Mouse (Mus musculus) embryo, embryonic 10 days (tissue): ENCODE results near the gene Mmel1.

Experiments
- DNase-seq: peaks from one replicate; pipeline ENCODE4 v3.0.0-alpha.2; 2015; ENCODE audit warnings: low spot score

The Mmel1 gene

DNA sequence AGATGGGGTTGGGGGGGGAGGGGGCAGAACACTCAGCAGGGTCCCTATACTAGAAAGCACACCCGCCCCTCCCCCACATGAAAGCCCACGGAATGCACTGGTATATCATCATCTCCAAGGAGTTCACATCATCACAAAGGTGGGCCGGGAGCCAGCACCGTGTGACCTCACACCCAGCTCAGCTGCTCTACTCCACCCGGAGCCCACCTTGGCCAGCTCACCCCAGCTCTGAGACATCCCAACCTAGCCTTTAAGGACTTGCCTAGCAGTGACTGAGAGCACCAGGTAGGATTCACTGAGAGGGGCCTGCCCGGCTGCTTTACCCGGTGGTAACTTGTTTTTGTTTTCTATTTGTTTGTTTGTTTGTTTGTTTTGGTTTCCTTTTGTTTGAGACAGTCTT is at the start of gene Mmel1:
TSS of gene Mmel1 (plus strand) at position 146 of the 400 bp plus-strand sequence.
- DNase-seq: no peak

DNA sequence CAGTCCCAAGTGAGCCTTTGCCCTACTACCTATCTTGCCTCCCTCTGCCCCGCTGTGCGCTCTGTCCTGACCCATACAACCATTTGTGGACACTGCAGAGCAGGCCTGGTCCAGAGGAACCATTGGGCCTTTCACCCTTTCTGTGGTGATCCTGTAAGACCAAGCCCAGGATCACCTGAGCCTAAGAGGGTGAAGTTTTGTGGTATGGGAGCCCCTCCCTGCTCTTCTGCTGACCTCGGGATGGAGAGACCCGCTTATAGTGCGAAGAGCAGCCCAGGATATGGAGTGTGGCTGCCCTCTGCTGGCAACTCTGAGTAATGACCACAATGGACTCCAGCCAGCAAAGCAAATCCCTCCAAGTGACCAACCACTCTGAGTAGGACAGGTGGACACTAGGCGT is 43.7 kb upstream of the Mmel1 start:
- DNase-seq: peak; percentile 87

DNA sequence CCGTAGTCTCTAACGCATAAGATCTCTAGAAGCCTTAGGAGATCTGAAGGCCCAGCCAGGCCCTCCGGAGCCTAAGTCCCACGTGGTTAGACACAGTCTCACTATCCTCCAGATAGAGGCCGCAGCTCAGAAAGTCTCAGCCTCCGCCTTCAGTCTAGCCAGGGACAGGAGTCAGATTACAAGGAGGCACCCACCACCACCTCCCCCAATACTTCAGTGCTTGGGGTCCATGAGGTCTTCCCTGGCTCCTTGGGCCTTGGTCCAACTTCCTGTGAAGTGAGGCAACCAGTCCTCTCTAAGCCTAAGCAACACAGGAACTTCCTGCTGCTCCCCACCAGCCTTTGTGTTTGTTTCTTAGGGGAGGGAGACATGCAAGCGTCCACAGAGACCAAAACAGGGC is 43.2 kb upstream of the Mmel1 start:
- DNase-seq: no peak

DNA sequence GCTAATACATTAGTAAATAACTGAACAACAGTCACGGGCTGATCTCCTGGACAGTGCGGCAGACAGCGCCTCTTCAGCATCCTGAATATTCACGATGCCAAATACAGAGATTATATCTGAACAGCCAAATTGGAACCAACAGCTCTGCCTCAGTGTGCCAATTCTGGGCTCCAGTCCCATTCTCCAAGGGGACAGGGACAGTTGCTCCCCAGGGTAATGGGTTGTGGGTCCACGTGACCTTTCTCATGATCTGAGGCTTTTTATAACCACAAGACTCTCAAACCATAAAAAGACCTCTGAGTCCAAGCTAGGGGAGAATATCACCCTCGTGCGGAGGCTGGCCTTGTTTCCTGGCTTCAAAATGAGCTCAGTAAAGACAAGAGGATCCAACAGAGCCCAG is 42.2 kb upstream of the Mmel1 start:
- DNase-seq: no peak

DNA sequence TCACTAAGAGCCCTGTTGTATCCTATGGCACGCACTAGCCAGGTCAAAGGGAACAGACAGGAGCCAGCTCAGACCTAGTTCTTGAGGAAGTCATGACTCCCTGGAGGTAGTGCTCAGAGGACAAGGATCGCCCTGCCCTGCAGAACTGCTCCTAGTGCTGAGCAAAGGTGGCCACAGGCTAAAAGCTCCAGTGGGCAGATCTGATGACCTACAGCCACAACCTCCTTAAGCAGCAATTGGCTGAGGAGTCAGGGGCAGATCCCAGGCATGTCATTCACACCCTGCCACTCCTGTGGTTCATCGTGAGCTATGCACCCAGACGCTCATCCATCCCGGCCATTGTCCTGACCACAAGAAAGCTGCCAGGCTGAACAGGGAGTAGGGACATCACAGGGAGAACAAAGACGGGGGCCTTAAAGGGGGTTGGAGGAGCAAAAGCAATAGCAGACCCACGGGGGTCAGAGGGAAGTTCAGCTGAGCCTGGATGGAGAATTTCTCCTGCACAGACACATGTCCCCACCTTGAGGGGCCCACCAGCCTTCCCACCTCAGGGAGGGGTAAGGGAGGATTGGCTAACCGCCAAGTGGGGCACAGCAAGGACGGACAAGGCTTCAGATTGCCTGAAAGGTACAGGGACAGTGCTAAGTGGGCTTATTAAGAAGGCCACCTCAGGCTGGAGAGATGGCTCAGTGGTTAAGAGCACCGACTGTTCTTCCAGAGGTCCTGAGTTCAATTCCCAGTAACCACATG is 41.3 kb upstream of the Mmel1 start:
- peak; percentile 13 for DNase-seq

DNA sequence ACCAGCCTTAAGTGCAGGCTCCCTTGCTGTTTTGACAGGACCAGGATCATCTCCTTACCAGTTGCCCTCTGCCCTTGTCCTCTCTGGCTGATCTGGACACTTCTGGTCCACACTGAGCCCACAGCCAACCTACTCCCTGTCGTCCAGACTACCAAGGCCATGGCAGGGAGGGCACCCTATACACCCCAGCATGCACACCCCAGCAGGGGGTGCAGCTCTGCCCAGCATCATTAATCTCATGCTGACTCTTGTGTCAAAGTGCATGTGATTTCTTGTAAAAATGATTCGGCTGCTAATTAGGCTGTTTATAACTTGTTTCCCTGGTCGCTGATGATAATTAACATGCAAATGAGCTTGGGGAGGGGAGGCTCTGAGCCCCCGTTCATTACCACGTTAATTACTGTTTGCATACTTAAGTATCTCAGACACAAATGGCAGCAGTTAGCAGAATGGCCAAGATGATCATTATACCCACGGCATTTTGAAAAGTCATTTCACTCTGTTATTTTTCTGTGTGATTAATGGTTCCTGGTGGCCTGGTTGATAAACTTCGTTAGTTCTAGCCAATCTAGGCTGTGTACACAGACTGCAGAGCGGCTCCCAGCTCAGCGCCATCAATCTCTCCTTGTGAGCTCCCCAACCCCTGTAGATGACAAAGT is 37.3 kb upstream of the Mmel1 start:
- no peak for DNase-seq

DNA sequence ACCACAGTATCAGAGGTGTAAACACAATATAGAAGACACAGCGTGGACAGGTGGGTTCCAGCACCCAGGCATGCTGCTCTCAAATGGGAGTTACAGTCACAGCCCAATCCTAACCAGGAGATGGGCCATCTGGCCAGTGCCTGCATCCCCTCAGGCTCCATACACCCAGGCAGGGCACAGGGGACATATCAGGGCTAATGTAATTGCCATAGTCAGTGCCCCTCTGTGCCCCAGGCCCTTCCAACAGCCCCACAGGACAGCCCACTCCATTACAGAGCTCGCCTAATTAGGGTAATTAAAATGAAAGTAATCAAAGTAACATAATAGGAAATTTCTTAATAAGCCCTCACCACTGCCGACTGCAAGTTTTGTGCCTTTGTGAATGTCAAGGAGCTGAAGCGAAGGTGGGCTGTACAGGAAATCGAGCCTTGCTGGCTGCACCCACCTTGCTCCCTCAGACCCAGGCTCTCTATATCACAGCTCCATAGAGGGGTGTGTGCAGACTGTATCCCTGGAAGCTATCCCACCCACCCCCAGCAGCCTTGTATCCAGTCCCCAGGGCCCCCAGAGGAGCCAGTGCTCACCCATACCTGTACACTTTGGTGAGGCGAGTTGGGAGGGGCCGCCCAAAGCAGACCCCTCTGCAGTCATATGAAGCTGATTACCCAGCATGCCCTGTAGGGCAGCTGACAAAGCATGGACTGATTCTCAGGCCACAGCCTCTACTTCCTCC is 33.0 kb upstream of the Mmel1 start:
- DNase-seq: no peak

DNA sequence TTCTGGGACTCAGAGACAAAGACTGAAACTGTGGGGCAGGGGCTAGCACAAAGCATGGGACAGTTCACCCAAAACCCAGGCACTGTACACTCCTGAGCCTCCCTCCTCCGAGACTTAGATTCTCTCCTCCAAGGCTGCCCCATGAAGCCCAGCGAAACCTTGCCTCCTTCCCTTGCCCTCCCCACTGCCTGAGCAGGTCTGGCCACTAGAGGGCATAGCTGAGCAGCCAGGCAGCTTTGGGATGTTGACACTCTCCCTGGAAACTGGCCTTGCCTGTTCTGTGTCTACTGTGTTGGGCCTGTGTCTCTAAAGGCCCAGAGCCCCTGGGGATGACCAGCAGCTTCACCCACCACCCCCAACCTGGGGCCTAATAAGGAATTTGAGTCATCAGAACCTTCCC is 32.2 kb upstream of the Mmel1 start, which contains the start of gene Ttc34:
TSS of gene Ttc34 (plus strand) at position 290 of the 400 bp plus-strand sequence.
- peak; percentile 60 for DNase-seq

DNA sequence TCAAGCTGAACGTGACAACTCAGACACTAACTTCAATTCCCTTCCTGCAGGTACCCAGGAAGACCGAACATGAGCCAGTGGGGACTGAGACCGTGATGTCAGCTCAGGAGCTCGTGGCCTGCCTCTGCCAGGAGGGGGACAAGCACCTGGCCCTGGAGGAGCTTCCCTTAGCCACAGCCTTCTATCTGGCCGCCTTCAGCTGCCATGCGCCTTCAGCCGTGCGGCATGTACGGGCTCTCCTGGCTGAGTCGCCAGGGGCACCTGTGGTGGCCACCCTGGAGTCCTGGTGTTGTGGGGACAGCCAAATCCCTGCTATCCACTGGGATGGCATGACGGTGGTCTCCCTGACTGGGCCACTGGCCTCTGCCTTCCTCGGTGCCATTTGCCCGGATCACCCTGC is 30.6 kb upstream of the Mmel1 start:
- DNase-seq: no peak

DNA sequence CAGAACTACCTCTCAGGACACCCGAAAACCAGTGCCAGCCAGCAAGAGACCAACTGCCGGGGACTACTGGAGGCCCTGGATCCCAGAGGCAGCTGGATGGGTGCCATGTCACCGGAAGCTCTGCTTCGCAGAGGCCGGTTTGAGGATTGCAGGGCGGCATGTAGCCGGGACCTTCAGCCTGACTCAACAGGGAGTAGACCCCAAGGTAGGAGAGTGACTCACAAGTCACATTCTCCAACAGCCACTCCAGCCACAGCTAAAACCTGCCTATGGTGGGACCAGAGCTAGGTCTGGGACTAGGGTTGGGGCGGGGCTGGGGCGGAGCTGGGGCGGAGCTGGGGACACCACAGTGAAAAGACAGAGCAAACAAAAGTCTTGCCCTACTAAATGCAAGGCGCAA is 30.0 kb upstream of the Mmel1 start:
- no peak for DNase-seq

DNA sequence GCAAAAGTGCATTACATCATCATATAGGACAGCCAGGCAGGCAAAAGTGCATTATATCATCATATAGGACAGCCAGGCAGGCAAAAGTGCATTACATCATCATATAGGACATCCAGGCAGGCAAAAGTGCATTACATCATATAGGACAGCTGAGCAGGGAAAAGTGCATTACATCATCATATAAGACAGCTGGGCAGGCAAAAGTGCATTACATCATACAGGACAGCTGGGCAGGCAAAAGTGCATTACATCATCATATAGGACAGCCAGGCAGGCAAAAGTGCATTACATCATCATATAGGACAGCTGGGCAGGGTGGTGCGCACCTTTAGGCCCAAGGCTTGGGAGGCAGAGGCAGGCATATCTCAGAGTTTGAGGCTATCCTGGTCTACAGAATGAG is 16.7 kb upstream of the Mmel1 start:
- DNase-seq: no peak

DNA sequence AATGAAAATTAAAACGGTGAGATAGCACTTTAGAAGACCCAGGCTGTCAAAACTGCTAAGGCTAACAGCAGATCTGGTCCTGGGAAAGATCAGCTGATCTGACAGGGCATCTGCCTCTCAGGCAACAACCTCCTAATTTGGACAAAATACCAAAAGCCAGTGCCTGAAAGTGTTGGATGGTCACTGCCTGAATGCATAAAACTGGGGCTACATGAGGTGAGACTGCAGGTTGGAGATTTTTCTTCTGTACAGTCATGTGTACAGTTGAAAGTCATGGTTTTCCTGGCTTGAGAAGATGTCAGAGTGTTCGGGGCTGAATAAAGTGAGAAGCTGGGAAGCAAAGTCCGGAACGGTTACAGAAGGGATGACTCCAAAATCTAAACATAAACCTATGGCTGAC is 15.5 kb upstream of the Mmel1 start:
- no peak for DNase-seq

DNA sequence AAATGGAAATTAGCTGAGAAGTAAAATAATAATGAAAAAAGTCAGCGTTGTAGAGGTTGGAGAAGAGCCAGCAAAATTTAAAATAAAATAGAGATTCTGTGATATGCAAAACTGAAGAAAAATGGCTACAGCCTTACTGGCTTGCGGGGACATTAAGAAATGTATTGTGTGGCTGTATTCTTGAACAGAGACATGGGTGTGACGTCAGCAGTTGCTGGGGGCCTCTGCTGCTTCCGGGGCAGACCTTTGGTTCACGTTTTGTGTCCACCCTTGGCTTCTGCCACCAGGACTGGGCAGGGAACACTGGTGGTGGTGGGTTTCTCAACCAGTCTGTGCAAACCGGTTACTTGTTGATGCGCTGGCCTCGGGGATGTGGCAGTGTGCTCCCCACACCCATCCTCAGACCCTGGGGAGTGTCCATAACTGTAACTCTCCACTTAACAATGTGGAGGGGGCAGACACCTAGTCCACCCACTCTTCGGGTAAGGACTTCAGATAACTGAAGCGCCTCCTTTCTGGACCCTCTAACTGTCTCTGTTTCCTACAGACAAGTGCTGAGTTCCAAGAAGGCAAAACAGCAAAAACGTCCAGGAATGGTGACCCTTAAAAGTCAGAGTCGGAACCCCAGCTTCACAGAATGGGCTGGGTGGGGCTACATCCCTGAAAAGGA is 14.6 kb upstream of the Mmel1 start:
- no peak for DNase-seq

DNA sequence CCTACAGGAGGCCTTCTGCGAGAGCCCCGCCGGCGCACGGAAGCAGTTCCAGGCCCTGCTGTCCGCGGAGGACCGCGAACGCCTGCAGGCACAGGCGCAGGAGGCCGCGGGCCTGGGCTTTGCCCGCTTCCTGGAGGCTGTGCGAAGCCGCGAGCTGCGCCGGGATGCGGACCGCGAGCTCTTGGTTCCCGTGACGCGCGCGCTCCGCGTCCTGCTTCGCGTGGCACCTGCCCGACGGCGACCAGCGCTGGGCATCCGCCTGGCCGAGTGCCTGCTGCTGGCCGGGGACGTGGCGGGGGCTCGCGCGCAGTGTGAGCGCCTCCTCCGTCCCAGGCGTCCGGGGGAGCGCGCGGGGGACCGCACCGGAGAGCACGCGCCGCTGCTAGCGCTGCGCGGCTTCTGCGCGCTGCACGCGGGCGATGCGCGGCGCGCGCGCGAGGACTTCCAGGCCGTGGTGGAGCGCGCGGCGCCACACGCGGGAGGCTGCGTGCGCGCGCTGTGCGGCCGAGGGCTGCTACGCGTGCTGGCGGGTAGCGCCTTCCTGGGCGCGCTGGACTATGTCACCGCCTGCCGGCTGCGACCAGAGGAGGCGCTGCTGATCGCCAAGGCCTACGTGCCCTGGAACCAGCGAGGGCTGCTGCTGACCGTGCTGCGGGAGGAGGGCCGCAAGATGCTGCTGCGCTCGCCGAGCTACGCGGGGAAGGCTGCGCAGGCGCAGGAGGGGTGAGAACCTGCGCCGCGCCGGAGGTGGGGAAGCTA is 13.5 kb upstream of the Mmel1 start:
- DNase-seq: peak; percentile 96

DNA sequence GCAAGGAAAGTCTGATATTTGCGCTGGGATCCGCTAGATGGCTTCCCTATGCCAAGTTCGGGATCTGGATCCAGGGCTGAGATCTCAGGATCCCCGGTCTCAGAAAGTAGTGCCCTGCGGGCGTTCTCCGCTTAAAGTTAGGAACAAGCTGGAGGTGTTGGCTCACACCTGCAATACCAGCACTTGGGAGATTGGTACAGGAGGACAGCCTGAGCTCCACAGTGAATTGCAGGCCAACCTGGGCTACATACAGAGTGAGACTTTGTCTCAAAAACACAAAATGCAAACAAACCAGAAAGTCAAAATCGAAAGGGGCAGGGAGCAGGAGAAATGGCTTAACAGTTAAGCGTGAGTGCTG is 12.9 kb upstream of the Mmel1 start:
- DNase-seq: no peak

DNA sequence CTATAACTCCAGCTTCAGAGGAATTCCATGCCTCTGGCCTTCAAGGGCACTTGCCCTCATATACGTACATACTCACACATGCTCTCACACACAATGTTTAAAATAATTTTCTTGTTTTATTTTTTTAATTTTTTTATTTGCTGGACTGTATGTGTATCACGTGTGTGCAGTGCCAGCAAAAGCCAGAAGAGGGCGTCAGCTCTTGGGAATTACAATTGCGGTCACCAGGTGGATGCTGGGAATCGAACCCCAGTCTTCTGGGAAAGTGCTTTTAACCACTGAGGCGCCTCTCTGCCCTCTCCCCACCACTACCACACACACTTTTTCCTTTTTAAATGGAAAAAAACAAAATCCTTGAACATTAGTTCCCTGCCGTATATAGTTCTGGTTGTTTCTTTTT is 12.5 kb upstream of the Mmel1 start:
- no peak for DNase-seq

DNA sequence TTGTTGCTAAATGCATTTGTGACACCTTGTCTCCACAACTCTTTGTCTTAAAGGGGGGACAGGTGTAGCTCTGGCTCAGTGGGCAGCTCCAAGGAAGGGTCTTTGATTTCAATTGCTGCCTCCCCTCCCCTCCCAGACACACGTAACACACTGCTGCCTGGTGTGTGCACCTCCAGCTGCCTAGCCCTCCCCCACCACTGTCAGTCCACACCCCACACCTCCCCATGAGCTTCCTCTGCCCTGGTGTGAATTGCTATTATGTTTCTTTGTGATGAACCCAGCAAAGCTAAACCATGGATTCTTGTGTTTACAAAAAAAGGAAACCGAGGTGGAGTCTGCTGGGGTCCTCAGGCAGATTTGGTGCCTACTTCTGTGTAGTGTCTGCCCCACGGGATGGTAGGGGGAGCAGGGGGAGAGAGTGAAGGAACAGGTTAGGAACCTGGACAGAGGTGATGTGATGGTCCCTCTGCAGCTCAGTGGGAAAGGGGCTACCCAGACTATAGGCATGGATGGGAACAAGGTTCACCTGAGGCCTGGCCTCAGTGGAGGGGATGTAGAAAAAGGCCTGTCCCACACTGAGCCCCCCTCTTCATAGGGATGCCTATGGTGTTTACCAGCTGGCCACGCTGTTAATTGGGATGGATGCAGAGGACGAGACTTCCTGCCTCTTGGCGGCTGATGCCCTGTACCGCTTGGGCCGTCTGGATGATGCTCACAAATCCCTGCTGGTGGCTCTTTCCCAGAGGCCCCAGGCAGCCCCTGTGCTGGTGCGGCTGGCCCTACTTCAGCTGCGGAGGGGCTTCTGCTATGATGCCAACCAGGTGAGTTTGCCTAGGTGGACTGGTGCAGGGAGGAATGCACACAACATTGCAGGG is 11.8 kb upstream of the Mmel1 start:
- no peak for DNase-seq

DNA sequence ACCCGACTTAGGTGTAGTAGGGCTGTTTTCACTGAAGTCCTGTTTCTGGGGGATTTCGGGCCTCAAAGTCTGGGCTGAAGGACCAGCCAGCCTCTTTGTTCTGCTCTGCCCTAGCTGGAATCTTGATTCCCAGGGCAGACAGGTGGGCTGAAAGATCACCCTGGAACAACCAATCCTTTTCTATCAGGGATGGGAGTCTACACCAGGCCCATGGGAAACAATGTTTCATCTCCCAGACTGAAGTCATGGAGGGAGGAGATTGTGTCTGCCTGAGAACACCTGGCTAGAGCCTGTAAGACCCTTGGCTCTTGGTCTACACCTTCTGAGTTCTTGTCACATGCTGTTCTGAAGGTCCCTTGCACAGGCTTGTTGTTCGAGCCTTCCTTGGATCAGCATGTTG is 10.8 kb upstream of the Mmel1 start:
- DNase-seq: no peak

DNA sequence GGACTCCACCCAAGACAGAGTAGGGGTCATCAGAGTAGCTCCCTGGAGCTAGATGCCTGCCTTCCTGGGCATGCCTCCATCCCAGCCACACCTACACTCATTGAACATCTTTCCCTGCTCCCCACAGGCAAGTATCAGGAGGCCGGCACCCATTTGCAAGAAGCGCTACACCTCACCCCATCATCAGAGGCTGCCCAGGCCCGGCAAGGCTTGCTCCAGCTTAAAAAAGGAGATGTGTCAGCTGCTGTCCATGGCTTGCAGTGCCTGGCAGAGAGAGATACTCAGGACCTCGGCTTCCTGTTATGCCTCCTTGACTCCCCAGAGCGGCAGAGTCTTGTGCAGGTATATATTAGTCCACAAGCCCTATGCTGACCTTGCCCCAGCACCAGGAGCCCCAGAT is 7.4 kb upstream of the Mmel1 start:
- DNase-seq: no peak

DNA sequence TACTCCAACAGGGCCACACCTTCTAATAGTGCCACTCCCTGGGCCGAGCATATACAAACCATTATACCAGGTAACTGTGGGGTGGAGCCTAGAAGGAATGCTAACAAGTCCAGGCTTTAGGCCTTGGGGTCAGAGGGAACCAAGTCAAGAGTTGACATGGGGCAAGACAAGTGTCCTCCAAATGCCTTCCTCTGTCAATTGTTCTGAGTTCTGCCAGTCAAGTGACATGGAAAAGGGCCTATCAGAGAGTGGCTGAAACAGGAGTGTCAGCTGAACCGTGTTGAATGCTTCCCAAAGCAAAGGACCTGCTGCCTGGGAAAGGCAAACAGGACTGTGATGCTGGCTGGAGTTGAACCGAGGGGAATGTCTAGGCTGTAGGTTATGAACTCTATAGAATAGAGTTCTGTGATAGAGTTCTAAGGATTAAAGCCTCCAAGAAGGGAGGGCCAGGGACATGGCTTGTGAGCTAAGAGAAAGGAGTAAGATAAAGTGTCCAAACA is 5.9 kb upstream of the Mmel1 start:
- DNase-seq: no peak

DNA sequence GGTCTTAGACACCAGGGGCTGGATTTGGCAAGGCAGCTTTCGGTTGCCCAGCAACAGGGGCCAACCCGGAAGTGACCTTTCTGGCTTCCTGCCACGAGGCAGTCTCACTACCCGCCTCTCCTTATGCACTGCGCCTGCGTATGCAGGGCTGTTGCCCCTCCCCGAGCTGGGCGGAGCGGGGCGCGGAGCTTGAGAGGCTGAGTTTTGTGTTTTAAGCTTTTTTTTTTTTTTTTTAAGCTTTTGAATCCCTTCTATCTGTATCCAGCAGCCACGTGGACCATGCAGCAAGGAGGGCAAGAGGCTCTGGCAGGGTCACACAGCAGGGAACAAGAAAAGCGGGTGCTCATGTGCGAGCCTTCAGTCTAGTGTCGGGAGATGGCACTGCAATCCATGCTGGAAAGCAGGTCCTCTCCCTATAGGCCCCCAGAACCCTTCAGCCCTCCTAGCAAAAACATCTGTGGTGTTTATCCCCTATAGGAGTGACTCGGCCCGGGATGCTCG is 5.1 kb upstream of the Mmel1 start:
- peak; percentile 97 for DNase-seq
